Mouse (Mus musculus) intestine, postnatal 0 days (tissue): ENCODE results near the gene Defa2. TPM values are rescaled to one million over a fixed set of nuclear protein-coding genes. Genes with fewer than 3 reads are reported as not detected.
"Not testable (repeated sequence)": the region's sequence is repeated elsewhere in the genome, so short reads cannot be mapped to it uniquely, and the experiment has no call there.

Source experiments
- ATAC-seq: fragments of 200-750 bp; cut with Nextera tagmentation; 2 replicates; pipeline ENCODE4 v1.8.0; 2017; ENCODE audit warnings: mild to moderate bottlenecking, moderate TSS enrichment, moderate library complexity
- H3K27ac ChIP-seq: fragments of 300-500 bp; sonication (generic); 2 replicates; pipeline ENCODE4 v1.5.1; 2014; ENCODE audit warnings: mild to moderate bottlenecking, low read depth, low read length, moderate library complexity
- H3K27me3 ChIP-seq: fragments of 300-500 bp; sonication (generic); replicated peaks from 2 replicates; pipeline ENCODE4 v1.6.1; 2014; ENCODE audit warnings: low read length, mixed read lengths; ENCODE audit not compliant: control insufficient read depth, insufficient read depth
- H3K36me3 ChIP-seq: fragments of 300-500 bp; sonication (generic); 2 replicates; pipeline ENCODE4 v1.6.1; 2014; ENCODE audit warnings: mild to moderate bottlenecking, moderate library complexity; ENCODE audit not compliant: control insufficient read depth, insufficient read depth
- H3K4me1 ChIP-seq: fragments of 300-500 bp; sonication (generic); replicated peaks from 2 replicates; pipeline ENCODE4 v1.6.1; 2014; ENCODE audit warnings: antibody characterized with exemption, low read length, mixed read lengths; ENCODE audit not compliant: control insufficient read depth, insufficient read depth
- H3K4me2 ChIP-seq: fragments of 300-500 bp; sonication (generic); replicated peaks from 2 replicates; pipeline ENCODE4 v1.6.1; 2014; ENCODE audit warnings: low read depth, mild to moderate bottlenecking, moderate library complexity
- H3K4me3 ChIP-seq: fragments of 300-500 bp; sonication (generic); 2 replicates; pipeline ENCODE4 v1.5.1; 2014; ENCODE audit warnings: low read depth, low read length
- H3K9ac ChIP-seq: fragments of 300-500 bp; sonication (generic); 2 replicates; pipeline ENCODE4 v1.6.1; 2014; ENCODE audit warnings: mild to moderate bottlenecking, low read depth, low read length
- H3K9me3 ChIP-seq: fragments of 300-500 bp; sonication (generic); 2 replicates; pipeline ENCODE4 v1.6.1; 2016; ENCODE audit warnings: mixed run types; ENCODE audit not compliant: control insufficient read depth
- WGBS: fragments of 180-500 bp; shearing (Covaris S2); extraction: QIAGEN DNeasy Blood & Tissue Kit; methylation state at CpG from one replicate; pipeline ENCODE4 v1.1.7; 2014; 5-methylcytosine and 5-hydroxymethylcytosine counted together
- polyA plus RNA-seq: library from polyadenylated mRNA; unstranded; fragments of >200 nt; fragmentation: Nextera tagmentation; extraction: Ambion mirVana; gene quantifications from 2 replicates; pipeline ENCODE4 v1.2.1, GENCODE M21; 2015

Defa2 gene
- 0.35 TPM in 1 of 2 replicates, not detected in the other for polyA plus RNA-seq

DNA sequence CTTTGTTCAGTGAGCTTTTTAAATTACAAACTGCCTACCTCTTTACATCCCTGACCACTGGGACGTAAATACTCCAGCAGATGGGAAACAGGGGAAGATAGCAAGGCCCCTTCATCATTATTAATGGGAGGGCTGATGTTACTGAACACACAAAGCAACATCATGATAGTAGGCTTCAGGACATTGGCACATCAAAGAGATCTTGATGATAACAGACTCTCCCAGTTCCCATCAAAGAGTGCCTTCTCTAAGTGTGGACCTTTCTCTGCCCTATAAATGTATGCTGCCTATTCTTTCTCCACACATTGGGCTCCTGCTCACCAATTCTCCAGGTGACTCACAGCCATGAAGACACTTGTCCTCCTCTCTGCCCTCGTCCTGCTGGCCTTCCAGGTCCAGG is at the start of gene Defa2:
Defa2 (plus strand) TSS at position 301 of the 400 bp plus-strand sequence.
- not testable (repeated sequence) for H3K27ac ChIP-seq, H3K9ac ChIP-seq, H3K4me1 ChIP-seq, H3K9me3 ChIP-seq, H3K4me2 ChIP-seq, H3K27me3 ChIP-seq, H3K36me3 ChIP-seq, ATAC-seq, H3K4me3 ChIP-seq
- WGBS: no CpG with 5 or more reads among the region's 2 CpGs

- not testable (repeated sequence) for H3K9me3 ChIP-seq, H3K4me1 ChIP-seq, H3K27me3 ChIP-seq, H3K36me3 ChIP-seq, H3K4me3 ChIP-seq, ATAC-seq, H3K4me2 ChIP-seq, H3K27ac ChIP-seq, H3K9ac ChIP-seq
- no CpG with 5 or more reads among the region's 2 CpGs for WGBS
Measured at GRCm38 (mm10) chr8:21391511-21391910, 13.2 kb downstream of the Defa2 start, which contains the start of gene Defa33. Gene Defa33, plus strand, starts transcription at chr8:21391811.

GRCm38 (mm10) chr8:21427111-21427510 is 48.8 kb downstream of the Defa2 start, which contains the start of gene Defa36:
Gene Defa36, plus strand, starts transcription at chr8:21427411.
- not testable (repeated sequence) for H3K36me3 ChIP-seq, H3K27ac ChIP-seq, H3K4me3 ChIP-seq, H3K27me3 ChIP-seq, H3K4me2 ChIP-seq, H3K9ac ChIP-seq, H3K4me1 ChIP-seq, ATAC-seq, H3K9me3 ChIP-seq
- whole genome bisulfite sequencing: no CpG with 5 or more reads among the region's 1 CpGs

Other genes starting within 250 kb of the Defa2 start
- gene Defa30, start 243.9 kb upstream of the Defa2 start, polyA plus RNA-seq: 0.92 and 2.0 TPM in 2 replicates
- gene Defa22, start 216.2 kb upstream of the Defa2 start, polyA plus RNA-seq: not detected in 2 replicates
- gene Defa31, start 186.9 kb upstream of the Defa2 start, polyA plus RNA-seq: not detected in 2 replicates
- not detected in 2 replicates for gene Gm15293, start 177.0 kb upstream of the Defa2 start, polyA plus RNA-seq
- not detected in 2 replicates for gene Gm15292, start 128.8 kb upstream of the Defa2 start, polyA plus RNA-seq
- gene Defa27, start 63.0 kb upstream of the Defa2 start, polyA plus RNA-seq: not detected in 2 replicates
- gene Defa29, start 51.5 kb upstream of the Defa2 start, polyA plus RNA-seq: not detected in 2 replicates
- gene Defa33, start 13.3 kb downstream of the Defa2 start, polyA plus RNA-seq: not detected in 2 replicates
- 2.9 TPM in 1 of 2 replicates, not detected in the other for gene Defa36, start 48.9 kb downstream of the Defa2 start, polyA plus RNA-seq
- gene Gm7849, start 78.0 kb downstream of the Defa2 start, polyA plus RNA-seq: 2.2 and 2.3 TPM in 2 replicates
- 1.1 and 1.4 TPM in 2 replicates for gene Defa20, start 130.7 kb downstream of the Defa2 start, polyA plus RNA-seq
- not detected in 2 replicates for gene Defa32, start 150.5 kb downstream of the Defa2 start, polyA plus RNA-seq
- gene Defa37, start 186.9 kb downstream of the Defa2 start, polyA plus RNA-seq: 2.1 TPM in 1 of 2 replicates, not detected in the other
- gene Defa28, start 204.5 kb downstream of the Defa2 start, polyA plus RNA-seq: not detected in 2 replicates
- gene Gm7861, start 216.0 kb downstream of the Defa2 start, polyA plus RNA-seq: 1.6 and 2.7 TPM in 2 replicates
- gene Defa26, start 239.7 kb downstream of the Defa2 start, polyA plus RNA-seq: 0.76 and 0.99 TPM in 2 replicates